Mouse (Mus musculus): ENCODE data around the gene D930020B18Rik.

The D930020B18Rik gene

DNA sequence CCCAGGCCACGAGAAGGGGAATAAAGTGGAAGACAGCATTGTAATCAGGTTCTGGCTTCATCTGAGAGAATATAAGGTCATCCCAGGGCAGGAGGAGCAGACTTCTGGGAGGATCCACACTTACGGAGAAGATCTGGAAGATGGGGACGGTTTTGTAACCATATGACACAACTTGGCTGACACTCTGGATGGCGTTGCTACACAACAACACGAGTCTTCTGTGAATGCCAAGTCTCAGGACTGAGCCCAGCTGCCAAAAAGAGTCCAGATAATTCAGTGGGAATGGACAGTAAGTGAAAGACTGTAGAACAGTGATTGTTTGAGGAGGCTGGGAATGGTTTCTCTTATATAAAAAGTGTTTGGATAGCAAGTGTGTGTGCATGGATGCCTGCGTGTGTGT lies 62.2 kb downstream of the D930020B18Rik start:
- DNase-seq (ENCODE audit: low spot score in 2 of 2) = peak; percentile 69 to 76

DNA sequence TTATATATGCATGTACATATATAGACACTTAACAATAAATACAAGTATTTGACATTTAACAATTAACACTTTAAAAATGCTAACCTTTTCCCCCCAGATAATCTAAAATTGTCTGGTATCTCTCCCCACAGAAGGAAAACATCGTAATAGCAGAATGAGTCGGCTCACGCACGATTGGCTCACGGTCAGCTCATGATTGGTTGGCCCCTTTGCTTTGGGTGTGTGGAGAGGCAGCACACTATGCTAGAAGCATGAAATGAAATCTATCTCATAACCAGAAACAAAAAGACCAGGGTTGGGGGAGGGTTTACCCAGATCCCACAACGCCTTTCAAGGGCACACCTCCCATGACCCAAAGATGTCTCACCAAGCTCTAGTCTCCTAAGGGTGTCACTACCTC lies 63.5 kb downstream of the D930020B18Rik start:
- no peak for DNase-seq (ENCODE audit: low spot score in 2 of 2)

DNA sequence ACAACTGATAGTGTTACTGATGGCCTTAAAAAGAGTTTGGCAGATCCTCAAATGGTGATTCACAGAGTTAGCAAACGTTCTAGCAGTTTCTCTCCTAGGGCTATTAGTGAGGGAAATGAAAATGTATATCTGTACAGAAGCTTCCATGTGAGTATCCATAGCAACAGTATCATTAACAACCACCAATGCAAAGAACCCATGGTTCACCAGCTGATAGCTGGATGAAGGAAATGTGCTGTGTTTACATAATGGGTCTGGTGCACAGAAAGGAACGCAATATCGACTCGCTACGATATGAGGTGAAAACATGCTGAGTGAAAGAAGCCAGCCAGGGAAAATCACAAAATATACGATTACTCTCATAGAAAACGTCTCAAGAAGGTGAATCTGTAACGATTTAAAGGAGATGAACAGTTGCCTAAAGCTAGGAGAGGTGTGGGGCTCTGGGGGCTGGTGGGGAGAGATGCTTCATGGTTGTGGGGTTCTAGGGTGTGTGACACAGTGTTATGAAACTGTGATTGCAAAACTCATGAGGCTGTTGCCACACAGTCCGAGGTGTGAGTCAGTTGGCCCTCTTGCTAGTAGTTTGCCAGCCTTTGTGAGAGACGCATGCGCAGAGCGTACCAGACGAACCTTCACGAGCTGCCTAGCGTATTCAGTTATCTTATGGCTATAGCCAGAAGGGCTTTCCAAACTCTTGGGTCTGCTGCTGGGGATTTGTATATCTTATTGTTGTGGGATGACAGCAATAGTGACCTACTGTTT lies 64.2 kb downstream of the D930020B18Rik start:
- peak; percentile 48 to 50 for DNase-seq (ENCODE audit: low spot score in 2 of 2)

DNA sequence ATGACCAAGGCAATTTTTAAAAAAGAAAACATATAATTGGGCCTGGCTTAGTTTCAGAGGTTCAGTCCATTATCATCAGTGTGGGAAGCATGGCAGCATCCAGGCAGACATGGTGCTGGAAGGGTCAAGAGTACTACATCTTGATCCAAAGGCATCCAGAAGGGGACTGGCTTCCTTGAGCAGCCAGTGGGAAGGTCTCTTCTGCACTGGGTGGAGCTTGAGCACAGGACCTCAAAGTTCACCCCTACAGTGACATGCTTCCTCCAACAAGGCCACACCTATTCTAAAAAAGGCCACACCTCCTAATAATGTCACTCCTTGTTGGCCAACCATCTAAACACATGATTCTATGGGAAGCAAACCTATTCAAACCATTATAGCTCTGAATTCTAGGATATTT lies 75.5 kb downstream of the D930020B18Rik start:
- DNase-seq (ENCODE audit: low spot score in 2 of 2) = no peak

DNA sequence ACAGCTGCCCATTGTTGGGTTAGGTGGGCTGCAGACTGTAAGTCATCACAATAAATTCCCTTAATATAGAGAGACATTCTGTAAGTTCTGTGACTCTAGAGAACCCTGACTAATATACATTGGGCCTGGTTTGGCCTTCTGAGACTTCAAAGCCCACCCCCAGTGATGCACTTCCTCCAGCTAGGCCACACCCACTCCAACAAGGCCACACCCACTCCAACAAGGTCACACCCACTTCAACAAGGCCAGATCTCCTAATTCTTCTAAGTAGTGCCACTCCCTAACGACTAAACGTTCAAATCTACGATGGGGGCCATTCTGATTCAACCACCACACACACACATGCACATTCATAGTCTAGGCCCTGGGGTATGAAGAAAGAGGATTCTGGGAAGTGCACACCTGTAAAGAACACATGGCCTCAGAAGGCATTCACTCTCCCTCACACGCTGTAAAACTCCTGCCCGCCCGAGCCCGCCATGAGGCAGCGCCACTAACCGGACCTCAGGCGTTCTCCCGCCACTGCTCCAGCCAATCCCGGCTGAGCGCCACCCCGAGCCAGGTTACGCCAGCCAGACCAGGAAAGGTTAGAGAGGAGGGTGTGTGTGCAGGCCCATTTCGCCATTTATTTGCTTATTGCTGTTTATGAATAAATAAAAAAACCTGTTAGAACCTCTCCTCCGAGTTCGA lies 77.7 kb downstream of the D930020B18Rik start:
- no peak for DNase-seq (ENCODE audit: low spot score in 2 of 2)

DNA sequence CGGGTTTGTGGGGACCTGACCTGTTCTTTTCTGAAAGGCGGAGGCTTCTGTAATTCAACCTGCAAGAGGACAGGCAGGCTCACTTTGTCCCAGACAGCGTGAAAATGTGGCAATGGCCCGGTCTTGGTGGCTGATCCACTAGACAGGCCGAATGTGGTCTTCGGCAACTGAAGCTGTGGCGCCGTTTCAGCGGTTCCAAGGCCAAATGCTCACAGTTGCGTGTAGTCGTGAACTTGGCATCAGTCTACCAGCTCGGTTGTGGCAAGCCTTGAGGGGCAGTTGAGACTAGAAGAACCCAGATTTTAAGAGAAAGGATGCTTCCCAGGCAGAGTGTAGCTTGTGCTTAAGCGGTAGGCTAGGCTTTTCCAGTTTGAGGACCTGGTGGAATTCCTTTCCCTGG lies 79.3 kb downstream of the D930020B18Rik start:
- DNase-seq (ENCODE audit: low spot score in 2 of 2) = no peak

DNA sequence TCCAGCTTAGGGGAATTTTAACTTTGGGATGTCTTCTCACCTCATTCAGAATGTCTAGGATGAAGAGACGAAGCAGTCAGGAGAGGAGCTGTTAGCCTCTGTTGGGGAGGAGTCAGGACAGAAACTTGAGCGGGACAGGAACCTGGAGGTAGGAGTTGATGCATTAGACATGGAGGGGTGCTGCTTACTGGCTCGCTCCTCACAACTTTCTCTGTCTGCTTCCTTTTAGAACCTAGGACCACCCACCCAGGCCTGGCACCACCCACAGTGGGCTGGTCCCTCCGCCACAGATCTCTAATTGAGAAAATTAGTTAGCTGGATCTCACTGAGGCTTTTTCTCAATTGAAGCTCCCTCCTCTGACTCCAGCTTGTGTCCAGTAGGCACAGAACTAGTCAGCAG lies 85.1 kb downstream of the D930020B18Rik start:
- DNase-seq (ENCODE audit: low spot score in 2 of 2) = no peak

DNA sequence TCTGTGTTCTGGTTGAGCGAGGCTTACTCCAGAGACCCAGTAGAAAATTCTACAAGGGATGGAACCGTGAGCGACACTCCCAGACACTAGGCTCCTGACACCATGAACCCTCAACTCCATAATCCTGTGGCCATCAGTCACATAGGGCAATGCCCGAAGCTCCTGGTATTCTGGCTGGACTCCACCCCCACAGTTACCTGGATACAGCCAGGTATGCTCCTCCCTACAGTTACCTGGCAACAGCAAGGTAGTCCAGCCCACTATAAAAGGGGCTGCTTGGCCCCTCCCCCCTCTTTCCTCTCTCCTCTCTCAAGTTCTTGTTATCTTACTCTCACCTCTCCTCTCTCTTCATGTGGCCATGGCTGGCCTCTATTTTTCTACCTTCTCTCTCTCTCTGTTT lies 85.8 kb downstream of the D930020B18Rik start:
- DNase-seq (ENCODE audit: low spot score in 2 of 2) = no peak

DNA sequence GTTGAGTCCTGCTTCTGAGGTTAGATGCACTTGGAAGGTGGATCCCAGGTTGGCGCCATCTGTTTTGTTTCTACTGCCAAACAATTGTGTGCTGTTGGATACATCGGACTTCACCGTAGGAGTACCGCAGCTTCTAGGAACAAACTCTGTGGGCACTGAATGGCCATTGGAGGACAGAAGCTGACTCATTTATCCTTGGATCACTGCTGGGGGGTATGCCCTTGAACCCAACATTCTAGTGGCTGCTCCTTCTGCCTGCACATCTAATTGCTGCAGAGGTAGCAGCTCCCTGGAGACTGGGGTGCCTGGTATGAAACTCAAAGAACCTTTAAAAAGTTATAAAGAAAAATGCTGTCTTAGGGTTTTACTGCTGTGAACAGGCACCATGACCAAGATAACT lies 86.8 kb downstream of the D930020B18Rik start:
- no peak for DNase-seq (ENCODE audit: low spot score in 2 of 2)

DNA sequence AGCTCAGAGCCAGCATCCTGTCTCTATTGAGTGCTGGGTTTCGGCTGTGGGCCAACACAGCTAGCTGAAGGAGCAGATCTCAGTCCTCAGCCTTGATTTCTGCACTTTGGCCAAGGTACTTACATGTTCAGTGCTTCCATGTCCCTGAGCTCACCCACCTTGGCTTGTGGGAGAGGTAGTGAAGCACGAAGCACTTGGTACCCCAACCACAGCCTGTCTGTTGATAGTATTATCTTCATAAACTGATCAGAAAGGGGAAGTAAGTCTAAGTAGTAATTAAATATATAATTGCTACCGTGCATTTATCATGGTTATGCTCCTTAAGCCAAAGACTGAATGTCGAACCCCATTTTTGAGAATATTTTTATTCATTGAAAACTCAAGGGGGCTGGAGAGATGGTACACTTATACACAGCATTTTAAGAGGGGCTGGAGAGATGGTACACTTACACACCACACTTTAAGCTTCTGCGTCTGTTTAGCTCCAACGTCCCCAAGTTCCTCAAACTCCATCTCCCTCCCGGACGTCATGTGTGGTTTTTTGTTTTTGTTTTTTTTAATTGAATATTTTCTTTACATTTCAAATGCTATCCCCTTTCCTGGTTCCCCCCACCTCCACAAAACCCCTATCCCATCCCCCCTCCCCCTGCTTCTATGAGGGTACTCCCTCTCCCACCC lies 89.8 kb downstream of the D930020B18Rik start:
- no peak for DNase-seq (ENCODE audit: low spot score in 2 of 2)

DNA sequence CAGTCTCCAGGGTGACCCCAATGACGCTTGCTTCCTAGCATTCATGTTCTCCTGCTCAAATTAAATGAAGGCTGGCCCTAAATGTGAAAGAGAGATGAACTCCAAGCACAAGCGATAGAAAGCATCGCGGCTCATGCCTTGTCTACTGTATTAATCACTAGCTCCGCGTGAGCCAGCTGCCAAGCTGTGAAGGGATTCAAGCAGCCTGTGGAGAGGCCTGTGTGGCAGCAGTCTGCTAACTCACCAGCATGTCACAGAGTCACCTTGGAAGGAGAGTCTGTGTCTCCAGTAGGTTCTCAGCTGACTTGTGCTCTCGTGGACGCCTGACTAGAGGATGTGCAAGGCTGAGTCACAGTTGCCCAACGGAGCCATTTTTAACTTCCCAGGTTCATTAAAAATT lies 91.2 kb downstream of the D930020B18Rik start:
- DNase-seq (ENCODE audit: low spot score in 2 of 2) = no peak

DNA sequence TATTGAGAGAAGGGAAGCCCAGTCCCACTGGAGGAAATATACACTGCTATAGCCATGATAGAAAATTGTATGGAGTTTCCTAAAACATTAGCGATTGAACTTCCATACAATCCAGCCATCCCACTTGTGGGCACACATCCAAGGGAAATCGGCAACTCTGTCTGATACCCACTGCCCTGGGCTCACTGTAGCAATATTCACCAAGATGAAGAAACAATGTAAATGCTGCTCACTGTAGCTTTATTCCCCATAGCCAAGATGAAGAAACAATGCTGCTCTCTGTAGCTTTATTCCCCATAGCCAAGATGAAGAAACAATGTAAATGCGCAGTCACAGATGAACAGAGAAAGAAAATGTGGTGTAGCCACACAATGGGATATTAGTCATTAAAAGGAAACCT lies 95.9 kb downstream of the D930020B18Rik start:
- no peak for DNase-seq (ENCODE audit: low spot score in 2 of 2)

DNA sequence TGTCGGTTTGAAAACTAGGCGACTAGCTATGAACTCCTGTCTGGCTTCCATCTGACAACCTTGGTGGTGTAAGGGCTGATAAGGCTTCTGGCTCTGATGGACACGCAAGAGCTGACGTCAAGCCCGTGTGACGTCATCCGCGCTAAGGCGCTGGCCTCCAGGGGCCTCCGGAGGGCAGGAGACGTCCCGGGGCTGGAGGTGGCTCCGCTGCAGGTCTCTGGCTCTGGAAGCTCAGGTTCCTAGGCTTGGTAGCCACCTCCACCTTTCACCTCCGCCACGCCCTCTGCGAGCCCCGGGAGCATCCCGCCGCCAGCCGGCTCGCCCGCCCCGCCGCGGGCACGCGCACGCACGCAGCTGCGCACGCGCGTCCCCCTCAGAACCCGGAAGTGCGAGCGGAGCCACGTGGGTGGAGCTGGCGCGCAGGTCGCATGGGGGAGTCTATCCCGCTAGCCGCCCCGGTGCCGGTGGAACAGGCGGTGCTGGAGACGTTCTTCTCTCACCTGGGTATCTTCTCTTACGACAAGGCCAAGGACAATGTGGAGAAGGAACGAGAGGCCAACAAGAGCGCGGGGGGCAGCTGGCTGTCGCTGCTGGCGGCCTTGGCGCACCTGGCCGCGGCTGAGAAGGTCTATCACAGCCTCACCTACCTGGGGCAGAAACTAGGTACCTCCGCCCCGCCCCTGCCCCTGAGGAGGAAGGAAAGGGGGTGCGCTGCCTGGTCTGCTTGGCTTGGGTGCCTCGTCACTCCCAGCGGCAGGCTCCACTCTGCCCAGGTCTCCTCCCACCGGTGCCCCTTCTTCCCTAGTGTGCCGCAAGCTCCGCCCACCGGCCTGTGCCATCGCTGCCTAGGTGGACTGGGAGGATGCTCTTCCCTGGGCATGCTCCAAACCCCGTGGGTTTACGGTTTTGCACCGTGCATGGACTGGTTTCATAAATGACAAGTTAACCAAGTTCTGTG lies 98.4 kb downstream of the D930020B18Rik start, which contains the start of gene BC048403:
BC048403 (plus strand) TSS at position 390 of the 958 bp plus-strand sequence.
- peak; percentile 86 to 87 for DNase-seq (ENCODE audit: low spot score in 2 of 2)

DNA sequence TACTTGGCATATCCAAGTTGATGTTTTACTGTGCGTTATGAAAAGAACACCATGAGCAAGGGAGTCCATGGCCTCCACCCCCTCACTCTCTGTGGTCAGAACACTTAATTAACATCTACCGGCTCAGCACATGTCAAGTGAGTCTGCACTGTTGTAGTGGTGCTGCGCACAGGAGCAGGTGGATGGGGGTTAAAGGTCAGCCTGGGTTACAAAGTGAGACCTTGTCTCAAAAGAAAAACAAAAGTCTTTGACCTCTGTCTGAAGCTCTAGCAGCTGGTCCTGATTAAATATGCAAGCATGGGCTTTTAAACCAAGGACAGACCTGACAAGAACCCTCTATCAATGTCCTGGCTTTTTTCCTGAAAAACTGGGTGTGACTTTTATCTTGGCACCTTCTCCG lies 100.9 kb downstream of the D930020B18Rik start:
- no peak for DNase-seq (ENCODE audit: low spot score in 2 of 2)
